Mouse (Mus musculus) cortical plate, adult 2 months (tissue): ENCODE measurements around the gene Atp1a1. TPM values are rescaled to one million over a fixed set of nuclear protein-coding genes. Genes with fewer than 3 reads are reported as not detected.

Source experiments
- H3K27ac ChIP-seq: fragments of 200-500 bp; 2 replicates; pipeline ENCODE4 v1.5.1; 2012; ENCODE audit warnings: low read length, control low read depth, inconsistent platforms; ENCODE audit not compliant: insufficient read depth
- H3K4me1 ChIP-seq: fragments of 200-500 bp; 2 replicates; pipeline ENCODE4 v1.6.1; 2011; ENCODE audit warnings: low read length; ENCODE audit not compliant: control insufficient read depth, insufficient read depth
- H3K4me3 ChIP-seq: fragments of 200-500 bp; 2 replicates; pipeline ENCODE4 v1.5.1; 2011; ENCODE audit warnings: mild to moderate bottlenecking, low read length, control low read depth; ENCODE audit not compliant: insufficient read depth
- CTCF ChIP-seq: fragments of 200-500 bp; IDR thresholded peaks from 2 replicates; pipeline ENCODE4 v1.5.1; 2011; ENCODE audit warnings: mild to moderate bottlenecking, control low read depth, low read length; ENCODE audit not compliant: insufficient read depth; ENCODE audit errors: extremely low read depth
- POLR2A ChIP-seq: fragments of 200-500 bp; IDR thresholded peaks from 2 replicates; pipeline ENCODE4 v1.6.1; 2011; ENCODE audit warnings: mild to moderate bottlenecking, low read length, control low read depth; ENCODE audit not compliant: insufficient read depth; ENCODE audit errors: extremely low read depth
- polyA plus RNA-seq: library from polyadenylated mRNA; depleted of rRNA; stranded (reverse); fragments of >200 nt; gene quantifications from 2 replicates; pipeline ENCODE4 v1.2.3, GENCODE M21; 2012; rRNA removed

Atp1a1 gene
- 817 and 830 TPM in 2 replicates for polyA plus RNA-seq

GRCm38 (mm10) chr3:101604550-101605223, at the start of gene Atp1a1:
TSS of gene Atp1a1 (minus strand) at chr3:101604684.
- TF ChIP-seq CTCF (no peak), POLR2A (peak; percentile 94)
- peaks cover 3% of the 10 kb centered on the region for H3K4me1 ChIP-seq
- H3K4me3 ChIP-seq, result peak within 1 kb of the TSS; percentile 63
- peak within 1 kb of the TSS; percentile 98 for H3K27ac ChIP-seq

GRCm38 (mm10) chr3:101653446-101653845, 49.0 kb upstream of the Atp1a1 start:
- 0 out of 2 replicates have a peak, but pooled peaks cover 2% of the 10 kb centered on the region for H3K4me1 ChIP-seq
- H3K4me3 ChIP-seq, result no peak overlapping the region
- peak overlapping the region; percentile 38; the same call in 1 of the 2 replicates for H3K27ac ChIP-seq
- TF ChIP-seq POLR2A (0 out of 2 replicates have a peak, but pooled peaks have one; percentile 32), CTCF (no peak)

- H3K27ac ChIP-seq, result no peak overlapping the region; the same call in 1 of the 2 replicates
These were observed 48.5 kb upstream of the Atp1a1 start for GRCm38 (mm10) chr3:101652967-101653366.

GRCm38 (mm10) chr3:101650328-101650727, 45.8 kb upstream of the Atp1a1 start:
- Histone ChIP-seq H3K27ac (no peak overlapping the region), H3K4me1 (peaks cover 2% of the 10 kb centered on the region; the same call in 1 of the 2 replicates), H3K4me3 (no peak overlapping the region)
- TF ChIP-seq CTCF, result no peak
- TF ChIP-seq POLR2A, result no peak

More at GRCm38 (mm10) chr3:101652967-101653366, 48.5 kb upstream of the Atp1a1 start:
- Histone ChIP-seq H3K4me1 (0 out of 2 replicates have a peak, but pooled peaks cover 2% of the 10 kb centered on the region), H3K4me3 (no peak overlapping the region)
- TF ChIP-seq CTCF, result no peak
- no peak for TF ChIP-seq POLR2A

GRCm38 (mm10) chr3:101649271-101649670, 44.8 kb upstream of the Atp1a1 start:
- H3K4me1 ChIP-seq, result peaks cover 2% of the 10 kb centered on the region; the same call in 1 of the 2 replicates
- H3K27ac ChIP-seq, result no peak overlapping the region
- no peak overlapping the region for H3K4me3 ChIP-seq
- no peak for TF ChIP-seq POLR2A
- no peak for TF ChIP-seq CTCF

- no peak for TF ChIP-seq CTCF
- TF ChIP-seq POLR2A, result no peak
These were observed 43.8 kb upstream of the Atp1a1 start for GRCm38 (mm10) chr3:101648096-101648793.

GRCm38 (mm10) chr3:101646806-101647205, 42.3 kb upstream of the Atp1a1 start:
- TF ChIP-seq POLR2A, result no peak
- TF ChIP-seq CTCF, result no peak

More at GRCm38 (mm10) chr3:101648096-101648793, 43.8 kb upstream of the Atp1a1 start:
- Histone ChIP-seq H3K27ac (no peak overlapping the region), H3K4me1 (peaks cover 2% of the 10 kb centered on the region; the same call in 1 of the 2 replicates), H3K4me3 (no peak overlapping the region)

GRCm38 (mm10) chr3:101645569-101646106, 41.2 kb upstream of the Atp1a1 start:
- H3K4me3 ChIP-seq, result no peak overlapping the region
- no peak for TF ChIP-seq POLR2A
- no peak for TF ChIP-seq CTCF
- no peaks in the 10 kb centered on the region; the same call in 1 of the 2 replicates for H3K4me1 ChIP-seq
- H3K27ac ChIP-seq, result no peak overlapping the region

More at GRCm38 (mm10) chr3:101646806-101647205, 42.3 kb upstream of the Atp1a1 start:
- H3K4me1 ChIP-seq, result no peaks in the 10 kb centered on the region; the same call in 1 of the 2 replicates
- H3K27ac ChIP-seq, result no peak overlapping the region
- no peak overlapping the region for H3K4me3 ChIP-seq

- Histone ChIP-seq H3K4me1 (no peaks in the 10 kb centered on the region; the same call in 1 of the 2 replicates), H3K27ac (no peak overlapping the region), H3K4me3 (no peak overlapping the region)
- no peak for TF ChIP-seq CTCF
These were observed 39.7 kb upstream of the Atp1a1 start for GRCm38 (mm10) chr3:101644062-101644802.
